Mouse (Mus musculus): Measurements from ENCODE around the gene Epha4. TPM values are rescaled to one million over a fixed set of nuclear protein-coding genes. Genes with fewer than 3 reads are reported as not detected.
A peak's percentile ranks its signal among the peaks of the same experiment; 100 is the strongest.

The Epha4 gene
- polyA plus RNA-seq, 1 experiment from 2014 or later: 37.3 TPM

GRCm38 (mm10) chr1:77493841-77494635 lies 20.9 kb downstream of the Epha4 start:
- H3K4me2 ChIP-seq: no peak overlapping the region; the same call in 1 of the 2 replicates
- 18% methylated on average over 10 of the region's 10 CpGs for WGBS
- H3K4me1 ChIP-seq (replicated peaks): peaks cover 60% of the 10 kb centered on the region
- H3K9me3 ChIP-seq: no peaks in the 10 kb centered on the region
- no peak overlapping the region for H3K4me3 ChIP-seq
- H3K36me3 ChIP-seq: no peaks in the 10 kb centered on the region
- H3K9ac ChIP-seq: peak overlapping the region; percentile 5; the same call in 1 of the 2 replicates
- peak overlapping the region; percentile 40; the same call in 1 of the 2 replicates for H3K27ac ChIP-seq
- no peak for ATAC-seq (ENCODE audit: low FRiP score)
- H3K27me3 ChIP-seq: no peaks in the 10 kb centered on the region

GRCm38 (mm10) chr1:77490166-77490565 lies 24.7 kb downstream of the Epha4 start:
- no peak overlapping the region for H3K27ac ChIP-seq
- 96% methylated on average over 6 of the region's 6 CpGs for WGBS
- ATAC-seq (ENCODE audit: low FRiP score): no peak
- no peaks in the 10 kb centered on the region for H3K9me3 ChIP-seq
- H3K27me3 ChIP-seq: no peaks in the 10 kb centered on the region
- no peaks in the 10 kb centered on the region for H3K36me3 ChIP-seq
- H3K4me1 ChIP-seq (replicated peaks): peaks cover 34% of the 10 kb centered on the region
- no peak overlapping the region for H3K4me3 ChIP-seq
- no peak overlapping the region for H3K4me2 ChIP-seq
- no peak overlapping the region for H3K9ac ChIP-seq

GRCm38 (mm10) chr1:77489387-77489786 lies 25.5 kb downstream of the Epha4 start:
- H3K9ac ChIP-seq: no peak overlapping the region
- no peak overlapping the region for H3K4me3 ChIP-seq
- H3K4me1 ChIP-seq (replicated peaks): peaks cover 33% of the 10 kb centered on the region
- H3K4me2 ChIP-seq: no peak overlapping the region
- H3K36me3 ChIP-seq: no peaks in the 10 kb centered on the region
- WGBS: 85% methylated on average over 7 of the region's 7 CpGs
- no peaks in the 10 kb centered on the region for H3K27me3 ChIP-seq
- no peak for ATAC-seq (ENCODE audit: low FRiP score)
- no peak overlapping the region for H3K27ac ChIP-seq
- H3K9me3 ChIP-seq: no peaks in the 10 kb centered on the region

GRCm38 (mm10) chr1:77487856-77488462 lies 26.9 kb downstream of the Epha4 start:
- ATAC-seq (ENCODE audit: low FRiP score): no peak

GRCm38 (mm10) chr1:77484766-77485596 lies 29.9 kb downstream of the Epha4 start:
- WGBS: 87% methylated on average over 6 of the region's 6 CpGs
- Histone ChIP-seq H3K27me3 (no peaks in the 10 kb centered on the region), H3K4me1 (replicated peaks) (peaks cover 5% of the 10 kb centered on the region; the same call in 1 of the 2 replicates), H3K9me3 (no peaks in the 10 kb centered on the region), H3K4me2 (no peak overlapping the region), H3K36me3 (no peaks in the 10 kb centered on the region), H3K4me3 (no peak overlapping the region), H3K9ac (no peak overlapping the region), H3K27ac (0 out of 2 replicates have a peak overlapping the region, but pooled peaks have one; percentile 18)
- ATAC-seq (ENCODE audit: low FRiP score): no peak

More at GRCm38 (mm10) chr1:77487856-77488462, 26.9 kb downstream of the Epha4 start:
- no peaks in the 10 kb centered on the region for H3K27me3 ChIP-seq
- H3K4me2 ChIP-seq: no peak overlapping the region
- no peak overlapping the region for H3K4me3 ChIP-seq
- peaks cover 18% of the 10 kb centered on the region for H3K4me1 ChIP-seq (replicated peaks)
- 70% methylated on average over 13 of the region's 13 CpGs for WGBS
- no peak overlapping the region for H3K27ac ChIP-seq
- H3K36me3 ChIP-seq: no peaks in the 10 kb centered on the region
- H3K9ac ChIP-seq: no peak overlapping the region
- no peaks in the 10 kb centered on the region for H3K9me3 ChIP-seq

GRCm38 (mm10) chr1:77475808-77476413 lies 39.0 kb downstream of the Epha4 start:
- WGBS: 84% methylated on average over 3 of the region's 3 CpGs
- no peaks in the 10 kb centered on the region for H3K27me3 ChIP-seq
- no peak overlapping the region for H3K4me2 ChIP-seq
- H3K27ac ChIP-seq: no peak overlapping the region
- H3K9me3 ChIP-seq: no peaks in the 10 kb centered on the region
- H3K36me3 ChIP-seq: no peaks in the 10 kb centered on the region
- H3K4me1 ChIP-seq (replicated peaks): peaks cover 19% of the 10 kb centered on the region
- H3K4me3 ChIP-seq: no peak overlapping the region
- H3K9ac ChIP-seq: no peak overlapping the region
- ATAC-seq (ENCODE audit: low FRiP score): no peak

- Histone ChIP-seq H3K4me3 (no peak overlapping the region), H3K27ac (no peak overlapping the region), H3K27me3 (no peaks in the 10 kb centered on the region), H3K4me1 (replicated peaks) (peaks cover 26% of the 10 kb centered on the region), H3K9ac (no peak overlapping the region), H3K4me2 (no peak overlapping the region), H3K9me3 (no peaks in the 10 kb centered on the region), H3K36me3 (no peaks in the 10 kb centered on the region)
- WGBS: 40% methylated on average over 12 of the region's 12 CpGs
- ATAC-seq (ENCODE audit: low FRiP score): no peak
Measured at GRCm38 (mm10) chr1:77473446-77474376, 41.2 kb downstream of the Epha4 start.

- WGBS: 58% methylated on average over 2 of the region's 2 CpGs
- H3K27ac ChIP-seq: no peak overlapping the region
- H3K4me1 ChIP-seq (replicated peaks): peaks cover 26% of the 10 kb centered on the region
- ATAC-seq (ENCODE audit: low FRiP score): no peak
- H3K9ac ChIP-seq: no peak overlapping the region
- no peak overlapping the region for H3K4me2 ChIP-seq
- no peaks in the 10 kb centered on the region for H3K9me3 ChIP-seq
- H3K36me3 ChIP-seq: no peaks in the 10 kb centered on the region
- H3K27me3 ChIP-seq: no peaks in the 10 kb centered on the region
- H3K4me3 ChIP-seq: no peak overlapping the region
Measured at GRCm38 (mm10) chr1:77472566-77472965, 42.3 kb downstream of the Epha4 start.

GRCm38 (mm10) chr1:77471447-77471846 lies 43.4 kb downstream of the Epha4 start:
- Histone ChIP-seq H3K9me3 (no peaks in the 10 kb centered on the region), H3K9ac (no peak overlapping the region), H3K4me1 (replicated peaks) (peaks cover 35% of the 10 kb centered on the region), H3K27ac (no peak overlapping the region), H3K4me2 (no peak overlapping the region), H3K27me3 (no peaks in the 10 kb centered on the region), H3K36me3 (no peaks in the 10 kb centered on the region), H3K4me3 (no peak overlapping the region)
- no peak for ATAC-seq (ENCODE audit: low FRiP score)
- WGBS: 62% methylated on average over 5 of the region's 5 CpGs

GRCm38 (mm10) chr1:77471037-77471436 lies 43.9 kb downstream of the Epha4 start:
- Histone ChIP-seq H3K4me3 (no peak overlapping the region), H3K4me1 (replicated peaks) (peaks cover 35% of the 10 kb centered on the region), H3K9me3 (no peaks in the 10 kb centered on the region), H3K27ac (no peak overlapping the region), H3K4me2 (no peak overlapping the region), H3K27me3 (no peaks in the 10 kb centered on the region), H3K9ac (no peak overlapping the region), H3K36me3 (no peaks in the 10 kb centered on the region)
- no peak for ATAC-seq (ENCODE audit: low FRiP score)
- WGBS: 59% methylated on average over 5 of the region's 5 CpGs

- no peak overlapping the region for H3K27ac ChIP-seq
- no peak overlapping the region for H3K9ac ChIP-seq
- no peak for ATAC-seq (ENCODE audit: low FRiP score)
- H3K4me3 ChIP-seq: no peak overlapping the region
- H3K4me2 ChIP-seq: no peak overlapping the region
- WGBS: 73% methylated on average over 5 of the region's 5 CpGs
- no peaks in the 10 kb centered on the region for H3K27me3 ChIP-seq
- H3K36me3 ChIP-seq: no peaks in the 10 kb centered on the region
- H3K9me3 ChIP-seq: no peaks in the 10 kb centered on the region
- H3K4me1 ChIP-seq (replicated peaks): peaks cover 28% of the 10 kb centered on the region
Measured at GRCm38 (mm10) chr1:77468717-77469314, 46.1 kb downstream of the Epha4 start.
